Mouse (Mus musculus): ENCODE measurements around the gene Uri1. TPM values are rescaled to one million over a fixed set of nuclear protein-coding genes. Genes with fewer than 3 reads are reported as not detected.

Uri1 gene
- polyA plus RNA-seq, 1 experiment from 2014 or later = 38.8 TPM

GRCm38 (mm10) chr7:37961247-37961646 lies 62.1 kb downstream of the Uri1 start:
- Histone ChIP-seq H3K27me3 (replicated peaks) (no peaks in the 10 kb centered on the region), H3K4me3 (replicated peaks) (no peak overlapping the region), H3K4me2 (no peak overlapping the region), H3K27ac (replicated peaks) (no peak overlapping the region), H3K9ac (replicated peaks) (no peak overlapping the region), H3K36me3 (peaks cover 34% of the 10 kb centered on the region), H3K9me3 (replicated peaks) (no peaks in the 10 kb centered on the region), H3K4me1 (no peaks in the 10 kb centered on the region)
- no peak for ATAC-seq (ENCODE audit: low FRiP score)
- 95% methylated on average over 11 of the region's 11 CpGs for WGBS

GRCm38 (mm10) chr7:37951841-37952240 lies 71.5 kb downstream of the Uri1 start:
- 84% methylated on average over 9 of the region's 9 CpGs for WGBS
- ATAC-seq (ENCODE audit: low FRiP score) = no peak
- peaks cover 5% of the 10 kb centered on the region for H3K36me3 ChIP-seq

GRCm38 (mm10) chr7:37936459-37936858 lies 86.9 kb downstream of the Uri1 start:
- no peak for ATAC-seq (ENCODE audit: low FRiP score)
- H3K9me3 ChIP-seq (replicated peaks) = no peaks in the 10 kb centered on the region
- no peak overlapping the region for H3K9ac ChIP-seq (replicated peaks)
- H3K27ac ChIP-seq (replicated peaks) = no peak overlapping the region
- peaks cover 20% of the 10 kb centered on the region for H3K4me1 ChIP-seq
- no peak overlapping the region for H3K4me3 ChIP-seq (replicated peaks)
- 88% methylated on average over 8 of the region's 8 CpGs for WGBS
- H3K27me3 ChIP-seq (replicated peaks) = no peaks in the 10 kb centered on the region
- H3K36me3 ChIP-seq = 0 out of 2 replicates have a peak, but pooled peaks cover 2% of the 10 kb centered on the region
- no peak overlapping the region for H3K4me2 ChIP-seq

More at GRCm38 (mm10) chr7:37951841-37952240, 71.5 kb downstream of the Uri1 start:
- Histone ChIP-seq H3K27me3 (replicated peaks) (no peaks in the 10 kb centered on the region), H3K9me3 (replicated peaks) (no peaks in the 10 kb centered on the region), H3K4me2 (no peak overlapping the region), H3K9ac (replicated peaks) (no peak overlapping the region), H3K4me3 (replicated peaks) (no peak overlapping the region), H3K27ac (replicated peaks) (no peak overlapping the region), H3K4me1 (no peaks in the 10 kb centered on the region)

GRCm38 (mm10) chr7:37935786-37936185 lies 87.6 kb downstream of the Uri1 start:
- Histone ChIP-seq H3K36me3 (0 out of 2 replicates have a peak, but pooled peaks cover 2% of the 10 kb centered on the region), H3K4me2 (no peak overlapping the region), H3K27me3 (replicated peaks) (no peaks in the 10 kb centered on the region), H3K4me1 (peaks cover 21% of the 10 kb centered on the region), H3K4me3 (replicated peaks) (no peak overlapping the region), H3K27ac (replicated peaks) (no peak overlapping the region), H3K9ac (replicated peaks) (no peak overlapping the region), H3K9me3 (replicated peaks) (no peaks in the 10 kb centered on the region)
- ATAC-seq (ENCODE audit: low FRiP score) = no peak
- WGBS = 51% methylated on average over 5 of the region's 5 CpGs

- 19% methylated on average over 5 of the region's 5 CpGs for WGBS
- Histone ChIP-seq H3K36me3 (0 out of 2 replicates have a peak, but pooled peaks cover 2% of the 10 kb centered on the region), H3K27ac (replicated peaks) (no peak overlapping the region), H3K9ac (replicated peaks) (no peak overlapping the region), H3K4me1 (peaks cover 22% of the 10 kb centered on the region), H3K9me3 (replicated peaks) (no peaks in the 10 kb centered on the region), H3K4me3 (replicated peaks) (no peak overlapping the region), H3K4me2 (no peak overlapping the region), H3K27me3 (replicated peaks) (no peaks in the 10 kb centered on the region)
- ATAC-seq (ENCODE audit: low FRiP score) = peak; percentile 30; the same call in 1 of the 2 replicates
Measured at GRCm38 (mm10) chr7:37934770-37935182, 88.6 kb downstream of the Uri1 start.

GRCm38 (mm10) chr7:37933754-37934308 lies 89.5 kb downstream of the Uri1 start:
- Histone ChIP-seq H3K27me3 (replicated peaks) (no peaks in the 10 kb centered on the region), H3K9ac (replicated peaks) (no peak overlapping the region), H3K36me3 (no peaks in the 10 kb centered on the region), H3K4me1 (peaks cover 25% of the 10 kb centered on the region), H3K27ac (replicated peaks) (no peak overlapping the region), H3K9me3 (replicated peaks) (no peaks in the 10 kb centered on the region), H3K4me2 (no peak overlapping the region), H3K4me3 (replicated peaks) (no peak overlapping the region)
- WGBS = 11% methylated on average over 9 of the region's 9 CpGs
- peak; percentile 53; the same call in 1 of the 2 replicates for ATAC-seq (ENCODE audit: low FRiP score)

- Histone ChIP-seq H3K27me3 (replicated peaks) (no peaks in the 10 kb centered on the region), H3K27ac (replicated peaks) (no peak overlapping the region), H3K9ac (replicated peaks) (no peak overlapping the region), H3K4me3 (replicated peaks) (no peak overlapping the region), H3K4me2 (no peak overlapping the region), H3K36me3 (no peaks in the 10 kb centered on the region), H3K9me3 (replicated peaks) (no peaks in the 10 kb centered on the region), H3K4me1 (peaks cover 25% of the 10 kb centered on the region)
- 40% methylated on average over 3 of the region's 3 CpGs for WGBS
- ATAC-seq (ENCODE audit: low FRiP score) = no peak
Measured at GRCm38 (mm10) chr7:37931631-37932030, 91.7 kb downstream of the Uri1 start.

GRCm38 (mm10) chr7:37929738-37930137 lies 93.6 kb downstream of the Uri1 start:
- no peaks in the 10 kb centered on the region for H3K36me3 ChIP-seq
- ATAC-seq (ENCODE audit: low FRiP score) = no peak
- peaks cover 21% of the 10 kb centered on the region for H3K4me1 ChIP-seq
- no peak overlapping the region for H3K9ac ChIP-seq (replicated peaks)
- no peak overlapping the region for H3K4me2 ChIP-seq
- H3K27me3 ChIP-seq (replicated peaks) = no peaks in the 10 kb centered on the region
- no peak overlapping the region for H3K4me3 ChIP-seq (replicated peaks)
- 42% methylated on average over 5 of the region's 5 CpGs for WGBS
- H3K27ac ChIP-seq (replicated peaks) = no peak overlapping the region
- H3K9me3 ChIP-seq (replicated peaks) = no peaks in the 10 kb centered on the region

GRCm38 (mm10) chr7:37922999-37923398 lies 100.4 kb downstream of the Uri1 start:
- Histone ChIP-seq H3K27me3 (replicated peaks) (no peaks in the 10 kb centered on the region), H3K9me3 (replicated peaks) (no peaks in the 10 kb centered on the region), H3K9ac (replicated peaks) (no peak overlapping the region), H3K4me2 (no peak overlapping the region), H3K36me3 (no peaks in the 10 kb centered on the region), H3K27ac (replicated peaks) (no peak overlapping the region), H3K4me3 (replicated peaks) (no peak overlapping the region), H3K4me1 (peaks cover 10% of the 10 kb centered on the region)
- ATAC-seq (ENCODE audit: low FRiP score) = no peak
- WGBS = 80% methylated on average over 4 of the region's 4 CpGs

- Histone ChIP-seq H3K27ac (replicated peaks) (no peak overlapping the region; the same call in 1 of the 2 replicates), H3K4me2 (no peak overlapping the region), H3K9me3 (replicated peaks) (no peaks in the 10 kb centered on the region), H3K4me1 (peaks cover 10% of the 10 kb centered on the region), H3K36me3 (no peaks in the 10 kb centered on the region), H3K9ac (replicated peaks) (no peak overlapping the region), H3K27me3 (replicated peaks) (no peaks in the 10 kb centered on the region), H3K4me3 (replicated peaks) (no peak overlapping the region)
- WGBS = 38% methylated on average over 17 of the region's 17 CpGs
- no peak; the same call in 1 of the 2 replicates for ATAC-seq (ENCODE audit: low FRiP score)
Measured at GRCm38 (mm10) chr7:37921681-37922430, 101.5 kb downstream of the Uri1 start.

GRCm38 (mm10) chr7:37918926-37919325 lies 104.4 kb downstream of the Uri1 start:
- H3K9me3 ChIP-seq (replicated peaks) = no peaks in the 10 kb centered on the region
- H3K9ac ChIP-seq (replicated peaks) = no peak overlapping the region
- ATAC-seq (ENCODE audit: low FRiP score) = no peak
- no peaks in the 10 kb centered on the region for H3K36me3 ChIP-seq
- peaks cover 13% of the 10 kb centered on the region for H3K4me1 ChIP-seq
- no peaks in the 10 kb centered on the region for H3K27me3 ChIP-seq (replicated peaks)
- WGBS = 61% methylated on average over 10 of the region's 10 CpGs
- no peak overlapping the region for H3K4me2 ChIP-seq
- no peak overlapping the region for H3K4me3 ChIP-seq (replicated peaks)
- no peak overlapping the region for H3K27ac ChIP-seq (replicated peaks)

Measured in neural tube, embryonic 15.5 days (tissue).